Mouse (Mus musculus) heart, postnatal 14 days (tissue): ENCODE results near the gene Mrpl18. TPM values are rescaled to one million over a fixed set of nuclear protein-coding genes. Genes with fewer than 3 reads are reported as not detected.
"Not testable (repeated sequence)": the region's sequence is repeated elsewhere in the genome, so short reads cannot be mapped to it uniquely, and the experiment has no call there.

Experiments
- DNase-seq, 2 experiments: peaks; one replicate each; pipeline ENCODE4 v3.0.0; 2021 to 2022
- intact Hi-C: fragments of 180-260 bp; cut with DNase I; formaldehyde crosslinking; loops from one replicate; pipeline ENCODE4 v1.15.1; 2025
- long read RNA-seq, 2 experiments: library from polyadenylated mRNA; stranded (forward); transcript quantifications; one replicate each; pipeline ENCODE4 v2.0.0; 2021
- total RNA-seq, 2 experiments: library from RNA; stranded (reverse); gene quantifications; 2 replicates each; pipeline ENCODE4 v1.2.3; 2021

Mrpl18 gene
- 100 to 1,000 TPM; 145 to 161 TPM for total RNA-seq
- long read RNA-seq, experiment 1, transcript Mrpl18-201 (4 exons, 1,219 nt), result major isoform, 210 of 224 reads
- long read RNA-seq, experiment 1, partial matches to known transcripts, result 2 of 224 reads
- long read RNA-seq, experiment 1, other reads (novel, unspliced or antisense), result 12 of 224 reads
- long read RNA-seq, experiment 2, transcript Mrpl18-201 (4 exons, 1,219 nt), result major isoform, 186 of 196 reads
- long read RNA-seq, experiment 2, partial matches to known transcripts, result 2 of 196 reads
- long read RNA-seq, experiment 2, other reads (novel, unspliced or antisense), result 8 of 196 reads

- intact Hi-C loops, result loop anchor here (2.0 kb wide), 1 partner anchor 77 kb away; no protein-coding TSS in a partner anchor
- peak; percentile 97 to 98 for DNase-seq
Observed at GRCm38 (mm10) chr17:12915881-12916583, at the start of gene Mrpl18. TSS of gene Mrpl18 (minus strand) at chr17:12916345.

GRCm38 (mm10) chr17:12963476-12963875 is 47.3 kb upstream of the Mrpl18 start:
- no peak for DNase-seq
- intact Hi-C loops, result no loop called here

GRCm38 (mm10) chr17:12960331-12960873 is 44.3 kb upstream of the Mrpl18 start, which contains the start of gene Acat2:
TSS of gene Acat2 (minus strand) at chr17:12960747.
- peak; percentile 90 to 94 for DNase-seq
- intact Hi-C loops, result no loop called here

GRCm38 (mm10) chr17:12959377-12959776 is 43.2 kb upstream of the Mrpl18 start:
- DNase-seq, intact Hi-C loops: not testable (repeated sequence)

DNA sequence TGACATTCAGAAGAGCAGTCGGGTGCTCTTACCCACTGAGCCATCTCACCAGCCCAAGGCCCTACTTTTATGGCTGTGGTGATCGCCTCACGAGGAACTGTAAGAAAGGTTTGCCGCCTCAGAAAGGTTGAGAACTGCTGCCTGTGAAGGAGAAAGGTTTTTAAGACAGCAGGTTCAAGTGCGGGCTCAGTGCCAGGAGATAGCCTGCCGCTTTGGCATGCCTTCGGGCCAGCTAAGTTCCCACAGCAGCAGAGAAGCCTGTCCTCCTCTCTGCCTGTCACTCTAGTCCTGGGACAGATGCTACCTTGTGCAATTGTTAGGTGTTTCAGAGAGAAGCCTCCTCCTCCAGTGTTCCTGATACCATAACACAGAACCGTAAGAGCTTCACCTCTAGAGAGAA is 40.5 kb upstream of the Mrpl18 start:
- DNase-seq, result no peak
- intact Hi-C loops, result no loop called here

DNA sequence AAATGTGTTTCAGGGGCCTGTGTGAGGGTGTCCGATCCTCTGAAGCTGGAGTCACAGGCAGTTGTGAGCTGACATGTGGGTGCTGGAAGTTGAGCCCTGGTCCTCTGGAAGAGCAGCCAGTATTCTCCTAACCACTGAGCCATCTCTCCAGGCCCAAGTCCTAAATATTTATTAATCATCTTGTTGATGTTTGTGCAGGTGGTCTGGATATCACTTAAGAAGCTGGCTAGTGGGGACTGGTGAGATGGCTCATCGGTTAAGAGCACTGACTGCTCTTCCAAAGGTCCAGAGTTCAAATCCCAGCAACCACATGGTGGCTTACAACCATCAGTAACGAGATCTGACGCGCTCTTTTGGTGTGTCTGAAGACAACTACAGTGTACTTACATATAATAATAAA is 33.5 kb upstream of the Mrpl18 start:
- intact Hi-C loops, result no loop called here
- DNase-seq, result no peak

GRCm38 (mm10) chr17:12942459-12943162 is 26.5 kb upstream of the Mrpl18 start:
- intact Hi-C loops, result no loop called here

GRCm38 (mm10) chr17:12941543-12942260 is 25.6 kb upstream of the Mrpl18 start:
- intact Hi-C loops, result no loop called here
- no peak for DNase-seq

More at GRCm38 (mm10) chr17:12942459-12943162, 26.5 kb upstream of the Mrpl18 start:
- no peak for DNase-seq

- intact Hi-C loops, result no loop called here
- no peak for DNase-seq
Observed at GRCm38 (mm10) chr17:12940151-12940805, 24.1 kb upstream of the Mrpl18 start, which contains the start of gene Acat3. TSS of gene Acat3 (minus strand) at chr17:12940600.

DNA sequence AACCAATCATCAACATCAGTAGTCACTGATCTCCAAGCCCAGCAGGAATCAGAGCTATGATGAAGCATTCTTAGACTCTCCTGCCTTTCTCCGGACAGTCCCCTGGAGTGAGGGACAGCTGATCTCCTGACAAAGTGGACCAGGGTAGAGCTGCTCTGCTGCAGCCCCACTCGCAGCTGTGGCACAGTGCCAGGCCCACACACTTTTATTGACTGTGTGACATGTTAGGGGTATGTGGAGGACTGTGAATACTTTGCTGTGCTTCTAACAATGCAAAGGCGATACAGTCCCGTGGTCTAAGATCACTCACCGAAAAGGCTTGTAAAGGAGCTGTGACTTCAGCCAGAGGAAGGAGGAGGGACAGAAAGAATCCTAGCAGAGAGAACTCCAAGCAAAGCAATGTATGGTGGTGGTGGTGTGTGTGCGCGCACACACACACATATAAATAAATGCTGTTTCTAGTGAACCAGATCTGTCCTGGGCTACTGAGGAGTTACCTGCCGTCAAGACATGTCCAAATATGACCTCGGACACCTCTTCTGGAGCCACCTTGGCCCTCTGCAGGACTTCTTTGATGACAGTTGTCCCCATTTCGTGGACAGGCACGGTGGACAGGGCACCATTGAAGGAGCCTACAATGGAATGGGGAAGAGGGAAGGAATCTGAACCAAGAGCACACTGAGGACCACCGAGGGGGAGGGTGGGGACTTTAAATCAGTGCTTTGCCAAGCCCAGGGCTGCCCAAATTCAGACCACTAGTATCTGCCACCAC is 23.4 kb upstream of the Mrpl18 start:
- DNase-seq, intact Hi-C loops: not testable (repeated sequence)

- no peak for DNase-seq
- intact Hi-C loops, result no loop called here
Observed at GRCm38 (mm10) chr17:12938077-12938476, 21.9 kb upstream of the Mrpl18 start.

DNA sequence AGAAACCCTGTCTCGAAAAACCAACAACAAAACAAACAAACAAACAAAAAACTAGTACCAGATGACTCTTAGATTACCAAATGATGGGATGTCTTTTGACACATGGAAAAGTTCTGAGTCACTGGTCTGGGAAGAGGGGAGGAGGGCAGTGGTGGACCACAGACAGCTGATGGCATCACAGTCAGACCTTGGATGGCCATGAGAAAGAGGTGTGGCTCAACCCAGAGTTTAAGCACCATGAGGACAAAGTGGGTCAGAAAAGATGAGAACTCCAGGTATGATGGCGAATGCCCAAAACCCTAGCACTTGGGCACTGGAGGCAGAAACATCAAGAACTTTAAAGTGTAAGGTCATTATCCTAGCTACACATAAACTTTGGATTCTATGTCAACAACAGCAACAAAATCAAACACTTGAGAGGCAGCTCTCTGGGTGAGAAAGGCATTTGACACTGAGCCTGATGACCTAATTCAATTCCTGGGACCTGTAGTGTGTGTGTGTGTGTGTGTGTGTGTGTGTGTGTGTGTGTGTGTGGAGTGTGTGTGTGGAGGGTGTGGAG is 21.3 kb upstream of the Mrpl18 start:
- intact Hi-C loops, result no loop called here
- DNase-seq, result no peak

GRCm38 (mm10) chr17:12935719-12936118 is 19.6 kb upstream of the Mrpl18 start:
- no peak for DNase-seq
- intact Hi-C loops, result no loop called here

DNA sequence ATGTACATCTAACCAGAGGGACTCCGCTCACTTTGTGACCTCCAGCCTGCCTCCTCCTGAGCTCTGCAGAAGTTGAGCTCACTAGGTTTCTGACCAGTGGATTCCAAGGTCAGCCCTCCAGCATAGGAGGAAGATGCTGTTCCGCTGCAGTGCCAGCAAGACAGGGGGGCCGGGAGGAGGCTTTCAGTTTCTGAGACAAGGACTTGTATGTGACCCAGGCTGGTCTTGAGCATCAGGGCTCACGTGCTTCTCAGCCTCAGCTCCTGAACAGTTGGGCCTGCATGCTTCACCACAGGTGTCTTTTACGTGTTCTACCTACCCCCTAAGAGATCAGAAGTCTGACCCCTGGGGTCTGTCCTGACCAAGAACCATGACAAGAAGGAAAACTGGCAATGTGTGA is 15.4 kb upstream of the Mrpl18 start:
- intact Hi-C loops, DNase-seq: not testable (repeated sequence)

DNA sequence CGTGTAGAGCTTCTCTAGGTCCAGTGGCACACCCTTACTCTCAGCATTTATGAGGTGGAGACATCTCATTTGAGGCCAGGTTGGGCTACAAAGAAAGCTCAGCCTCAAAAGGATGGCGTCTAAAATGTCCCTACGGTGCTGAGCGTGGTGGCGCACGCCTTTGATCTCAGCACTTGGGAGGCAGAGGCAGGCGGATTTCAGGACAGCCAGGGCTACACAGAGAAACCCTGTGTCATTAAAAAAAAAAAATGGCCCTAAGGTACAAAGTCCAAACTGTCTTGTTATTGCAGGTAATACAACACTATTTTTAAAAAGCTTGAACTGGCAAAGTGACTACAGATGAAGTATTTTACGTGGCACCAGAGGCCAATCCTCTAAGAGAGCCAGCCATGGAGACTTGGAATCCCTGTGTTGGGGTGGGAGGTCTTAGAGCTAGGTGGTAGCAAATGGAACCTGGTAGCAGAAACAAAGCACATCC is 9.6 kb upstream of the Mrpl18 start:
- intact Hi-C loops, result no loop called here
- no peak for DNase-seq

GRCm38 (mm10) chr17:12925001-12925400 is 8.9 kb upstream of the Mrpl18 start:
- DNase-seq, result no peak
- intact Hi-C loops, result no loop called here

GRCm38 (mm10) chr17:12921073-12921472 is 4.9 kb upstream of the Mrpl18 start:
- intact Hi-C loops, result no loop called here
- DNase-seq, result no peak
